Mouse (Mus musculus): ENCODE results near the gene St6galnac4. TPM values are rescaled to one million over a fixed set of nuclear protein-coding genes. Genes with fewer than 3 reads are reported as not detected.
A peak's percentile ranks its signal among the peaks of the same experiment; 100 is the strongest.

The St6galnac4 gene
- polyA plus RNA-seq, 1 experiment from 2014 or later, result 24.7 TPM

GRCm38 (mm10) chr2:32608778-32609435, 22.0 kb downstream of the St6galnac4 start:
- WGBS, result 41% methylated on average over 18 of the region's 18 CpGs
- H3K9me3 ChIP-seq (ENCODE audit: low read length), result no peaks in the 10 kb centered on the region
- peaks cover 35% of the 10 kb centered on the region for H3K4me1 ChIP-seq (ENCODE audit: insufficient read depth, low read length)
- peak overlapping the region; percentile 88 for H3K4me2 ChIP-seq (replicated peaks; ENCODE audit: low read depth, low read length)
- ATAC-seq (ENCODE audit: low FRiP score, low TSS enrichment), result peak; percentile 16; the same call in 1 of the 2 replicates
- H3K36me3 ChIP-seq (ENCODE audit: insufficient read depth, low read length), result peaks cover 3% of the 10 kb centered on the region; the same call in 1 of the 2 replicates
- peak overlapping the region; percentile 9 for H3K9ac ChIP-seq (replicated peaks; ENCODE audit: low read length)
- H3K27ac ChIP-seq (ENCODE audit: low read length), result peak overlapping the region; percentile 77
- no peaks in the 10 kb centered on the region for H3K27me3 ChIP-seq (ENCODE audit: insufficient read depth, low read length)
- peak overlapping the region; percentile 68 for H3K4me3 ChIP-seq (ENCODE audit: low read length)

- Histone ChIP-seq H3K9me3 (ENCODE audit: low read length) (no peaks in the 10 kb centered on the region), H3K4me2 (replicated peaks; ENCODE audit: low read depth, low read length) (peak overlapping the region; percentile 60), H3K4me3 (ENCODE audit: low read length) (peak overlapping the region; percentile 51), H3K9ac (replicated peaks; ENCODE audit: low read length) (peak overlapping the region; percentile 50), H3K36me3 (ENCODE audit: insufficient read depth, low read length) (peaks cover 11% of the 10 kb centered on the region), H3K27me3 (ENCODE audit: insufficient read depth, low read length) (no peaks in the 10 kb centered on the region), H3K4me1 (ENCODE audit: insufficient read depth, low read length) (peaks cover 35% of the 10 kb centered on the region), H3K27ac (ENCODE audit: low read length) (0 out of 2 replicates have a peak overlapping the region, but pooled peaks have one; percentile 32)
- no peak for ATAC-seq (ENCODE audit: low FRiP score, low TSS enrichment)
- 16% methylated on average over 23 of the region's 23 CpGs for WGBS
Observed at GRCm38 (mm10) chr2:32610610-32611229, 23.8 kb downstream of the St6galnac4 start.

GRCm38 (mm10) chr2:32612274-32612673, 25.4 kb downstream of the St6galnac4 start:
- no peak overlapping the region for H3K27ac ChIP-seq (ENCODE audit: low read length)
- H3K9me3 ChIP-seq (ENCODE audit: low read length), result no peaks in the 10 kb centered on the region
- peaks cover 33% of the 10 kb centered on the region for H3K4me1 ChIP-seq (ENCODE audit: insufficient read depth, low read length)
- no peak overlapping the region for H3K4me2 ChIP-seq (replicated peaks; ENCODE audit: low read depth, low read length)
- no peaks in the 10 kb centered on the region for H3K27me3 ChIP-seq (ENCODE audit: insufficient read depth, low read length)
- peaks cover 15% of the 10 kb centered on the region for H3K36me3 ChIP-seq (ENCODE audit: insufficient read depth, low read length)
- no peak for ATAC-seq (ENCODE audit: low FRiP score, low TSS enrichment)
- no peak overlapping the region for H3K4me3 ChIP-seq (ENCODE audit: low read length)
- WGBS, result 75% methylated on average over 26 of the region's 26 CpGs
- no peak overlapping the region for H3K9ac ChIP-seq (replicated peaks; ENCODE audit: low read length)

GRCm38 (mm10) chr2:32617109-32617508, 30.2 kb downstream of the St6galnac4 start:
- Histone ChIP-seq H3K27ac (ENCODE audit: low read length) (no peak overlapping the region), H3K4me2 (replicated peaks; ENCODE audit: low read depth, low read length) (no peak overlapping the region), H3K9me3 (ENCODE audit: low read length) (peaks cover 3% of the 10 kb centered on the region; the same call in 1 of the 2 replicates), H3K27me3 (ENCODE audit: insufficient read depth, low read length) (no peaks in the 10 kb centered on the region), H3K36me3 (ENCODE audit: insufficient read depth, low read length) (peaks cover 17% of the 10 kb centered on the region), H3K4me1 (ENCODE audit: insufficient read depth, low read length) (peaks cover 36% of the 10 kb centered on the region), H3K4me3 (ENCODE audit: low read length) (no peak overlapping the region), H3K9ac (replicated peaks; ENCODE audit: low read length) (no peak overlapping the region)
- 93% methylated on average over 1 of the region's 1 CpGs for WGBS
- ATAC-seq (ENCODE audit: low FRiP score, low TSS enrichment), result no peak

GRCm38 (mm10) chr2:32617601-32618000, 30.7 kb downstream of the St6galnac4 start:
- H3K27ac ChIP-seq (ENCODE audit: low read length), result no peak overlapping the region
- no peaks in the 10 kb centered on the region for H3K27me3 ChIP-seq (ENCODE audit: insufficient read depth, low read length)
- no peak overlapping the region for H3K4me3 ChIP-seq (ENCODE audit: low read length)
- WGBS, result 91% methylated on average over 4 of the region's 4 CpGs
- ATAC-seq (ENCODE audit: low FRiP score, low TSS enrichment), result no peak
- peaks cover 16% of the 10 kb centered on the region for H3K36me3 ChIP-seq (ENCODE audit: insufficient read depth, low read length)
- peaks cover 38% of the 10 kb centered on the region for H3K4me1 ChIP-seq (ENCODE audit: insufficient read depth, low read length)
- no peak overlapping the region for H3K4me2 ChIP-seq (replicated peaks; ENCODE audit: low read depth, low read length)
- peaks cover 3% of the 10 kb centered on the region; the same call in 1 of the 2 replicates for H3K9me3 ChIP-seq (ENCODE audit: low read length)
- H3K9ac ChIP-seq (replicated peaks; ENCODE audit: low read length), result no peak overlapping the region

- Histone ChIP-seq H3K36me3 (ENCODE audit: insufficient read depth, low read length) (peaks cover 16% of the 10 kb centered on the region), H3K4me3 (ENCODE audit: low read length) (no peak overlapping the region), H3K27ac (ENCODE audit: low read length) (peak overlapping the region; percentile 13; the same call in 1 of the 2 replicates), H3K4me1 (ENCODE audit: insufficient read depth, low read length) (peaks cover 38% of the 10 kb centered on the region), H3K4me2 (replicated peaks; ENCODE audit: low read depth, low read length) (no peak overlapping the region), H3K27me3 (ENCODE audit: insufficient read depth, low read length) (no peaks in the 10 kb centered on the region), H3K9ac (replicated peaks; ENCODE audit: low read length) (no peak overlapping the region), H3K9me3 (ENCODE audit: low read length) (peaks cover 3% of the 10 kb centered on the region; the same call in 1 of the 2 replicates)
- ATAC-seq (ENCODE audit: low FRiP score, low TSS enrichment), result no peak
- 54% methylated on average over 9 of the region's 9 CpGs for WGBS
Observed at GRCm38 (mm10) chr2:32618051-32618450, 31.2 kb downstream of the St6galnac4 start.

GRCm38 (mm10) chr2:32620682-32621516, 34.0 kb downstream of the St6galnac4 start:
- peak overlapping the region; percentile 48 for H3K9ac ChIP-seq (replicated peaks; ENCODE audit: low read length)
- peaks cover 58% of the 10 kb centered on the region for H3K4me1 ChIP-seq (ENCODE audit: insufficient read depth, low read length)
- peaks cover 8% of the 10 kb centered on the region; the same call in 1 of the 2 replicates for H3K36me3 ChIP-seq (ENCODE audit: insufficient read depth, low read length)
- peaks cover 3% of the 10 kb centered on the region; the same call in 1 of the 2 replicates for H3K9me3 ChIP-seq (ENCODE audit: low read length)
- peak overlapping the region; percentile 92 for H3K27ac ChIP-seq (ENCODE audit: low read length)
- ATAC-seq (ENCODE audit: low FRiP score, low TSS enrichment), result peak; percentile 67
- H3K4me2 ChIP-seq (replicated peaks; ENCODE audit: low read depth, low read length), result peak overlapping the region; percentile 6; the same call in 1 of the 2 replicates
- no peaks in the 10 kb centered on the region for H3K27me3 ChIP-seq (ENCODE audit: insufficient read depth, low read length)
- 6% methylated on average over 4 of the region's 4 CpGs for WGBS
- no peak overlapping the region for H3K4me3 ChIP-seq (ENCODE audit: low read length)

GRCm38 (mm10) chr2:32621517-32621859, 34.6 kb downstream of the St6galnac4 start, which contains the start of gene Ak1:
Gene Ak1 (plus strand): TSS chr2:32621758.
- peak; percentile 12; the same call in 1 of the 2 replicates for ATAC-seq (ENCODE audit: low FRiP score, low TSS enrichment)
- Histone ChIP-seq H3K4me2 (replicated peaks; ENCODE audit: low read depth, low read length) (peak within 1 kb of the TSS; percentile 9; the same call in 1 of the 2 replicates), H3K9ac (replicated peaks; ENCODE audit: low read length) (peak within 1 kb of the TSS; percentile 48)

GRCm38 (mm10) chr2:32624111-32624748, 37.3 kb downstream of the St6galnac4 start:
- H3K9ac ChIP-seq (replicated peaks; ENCODE audit: low read length), result peak overlapping the region; percentile 45; the same call in 1 of the 2 replicates
- peaks cover 81% of the 10 kb centered on the region for H3K4me1 ChIP-seq (ENCODE audit: insufficient read depth, low read length)
- no peak overlapping the region for H3K4me2 ChIP-seq (replicated peaks; ENCODE audit: low read depth, low read length)
- no peaks in the 10 kb centered on the region for H3K36me3 ChIP-seq (ENCODE audit: insufficient read depth, low read length)
- peak overlapping the region; percentile 57 for H3K27ac ChIP-seq (ENCODE audit: low read length)
- no peak overlapping the region for H3K4me3 ChIP-seq (ENCODE audit: low read length)
- no peaks in the 10 kb centered on the region for H3K9me3 ChIP-seq (ENCODE audit: low read length)
- 71% methylated on average over 5 of the region's 5 CpGs for WGBS
- H3K27me3 ChIP-seq (ENCODE audit: insufficient read depth, low read length), result no peaks in the 10 kb centered on the region
- ATAC-seq (ENCODE audit: low FRiP score, low TSS enrichment), result no peak

More at GRCm38 (mm10) chr2:32621517-32621859, 34.6 kb downstream of the St6galnac4 start, which contains the start of gene Ak1:
- H3K36me3 ChIP-seq (ENCODE audit: insufficient read depth, low read length), result peaks cover 8% of the 10 kb centered on the region; the same call in 1 of the 2 replicates
- H3K4me3 ChIP-seq (ENCODE audit: low read length), result no peak within 1 kb of the TSS
- H3K27me3 ChIP-seq (ENCODE audit: insufficient read depth, low read length), result no peaks in the 10 kb centered on the region
- peaks cover 64% of the 10 kb centered on the region for H3K4me1 ChIP-seq (ENCODE audit: insufficient read depth, low read length)
- H3K9me3 ChIP-seq (ENCODE audit: low read length), result peaks cover 3% of the 10 kb centered on the region; the same call in 1 of the 2 replicates
- 11% methylated on average over 7 of the region's 7 CpGs for WGBS
- H3K27ac ChIP-seq (ENCODE audit: low read length), result peak within 1 kb of the TSS; percentile 92
